Mouse (Mus musculus) left cerebral cortex, postnatal 25 days (tissue): ENCODE results near the gene Cemip2. TPM values are rescaled to one million over a fixed set of nuclear protein-coding genes. Genes with fewer than 3 reads are reported as not detected.

Source experiments
- DNase-seq, 2 experiments: peaks; one replicate each; pipeline ENCODE4 v3.0.0; 2022; ENCODE audit warnings: low spot score in 2 of 2, mixed read lengths in 1 of 2
- intact Hi-C: fragments of 180-260 bp; cut with DNase I; formaldehyde crosslinking; loops from one replicate; pipeline ENCODE4 v1.15.1; 2025
- total RNA-seq, 2 experiments: library from RNA; stranded (reverse); gene quantifications; 2 replicates each; pipeline ENCODE4 v1.2.3; 2021

Gene Cemip2
- 10 to 100 TPM; 12.9 to 13.8 TPM for total RNA-seq

GRCm38 (mm10) chr19:21778147-21778917, at the start of gene Cemip2:
Cemip2 (plus strand) TSS chr19:21778342.
- intact Hi-C loops = loop anchor here (1.0 kb wide), 1 partner anchor 526 kb away; no protein-coding TSS in a partner anchor
- peak; percentile 95 to 97 for DNase-seq

GRCm38 (mm10) chr19:21728342-21728741, 49.8 kb upstream of the Cemip2 start:
- no peak for DNase-seq
- intact Hi-C loops = no loop called here

DNA sequence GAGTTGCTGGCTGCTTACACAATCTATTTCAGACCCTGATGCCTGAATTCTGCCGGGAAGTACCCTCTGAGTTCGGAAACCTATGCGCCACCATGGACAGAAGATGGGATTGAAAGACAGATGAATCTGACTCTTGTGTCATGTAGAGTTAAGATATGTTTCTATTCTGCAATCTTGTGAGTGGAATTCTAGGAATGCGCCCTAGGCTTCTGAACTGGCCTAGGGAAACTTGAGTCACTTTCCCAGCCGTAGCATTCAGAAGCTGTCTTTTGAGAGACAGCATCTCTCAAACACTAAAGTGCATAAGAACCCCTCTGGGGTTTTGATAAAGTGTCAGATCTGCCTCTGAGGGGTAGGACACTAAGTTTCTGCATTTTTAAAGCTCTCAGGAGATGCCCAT, 46.3 kb upstream of the Cemip2 start:
- DNase-seq = no peak
- intact Hi-C loops = loop anchor here (5.0 kb wide), 1 partner anchor 570 kb away; no protein-coding TSS in a partner anchor

- DNase-seq = no peak
- intact Hi-C loops = loop anchor here (5.0 kb wide), 1 partner anchor 569 kb away; no protein-coding TSS in a partner anchor
These were observed 45.0 kb upstream of the Cemip2 start for GRCm38 (mm10) chr19:21733176-21733575.

GRCm38 (mm10) chr19:21734112-21734511, 44.0 kb upstream of the Cemip2 start:
- intact Hi-C loops = loop anchor here (5.0 kb wide), 1 partner anchor 568 kb away; no protein-coding TSS in a partner anchor
- peak; percentile 50 to 68 for DNase-seq

DNA sequence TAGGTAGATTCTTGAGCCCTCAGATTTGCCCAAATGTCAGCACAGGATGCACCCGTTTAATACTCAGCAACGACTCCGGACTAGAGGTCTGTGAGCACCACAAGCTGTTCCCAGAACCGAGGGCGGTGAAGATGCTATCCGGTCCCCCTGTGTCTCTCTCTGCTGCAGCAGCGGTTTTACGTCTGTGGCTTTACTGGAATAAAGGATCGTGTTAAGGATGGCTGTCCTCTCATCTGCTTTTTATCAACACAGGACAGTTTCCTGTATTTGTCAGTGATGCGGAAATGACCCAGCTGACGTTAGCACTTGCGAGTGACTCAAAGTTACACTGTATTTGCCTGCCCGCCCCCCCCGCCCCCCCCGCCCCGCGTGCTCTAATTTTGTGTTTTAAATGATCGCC, 40.7 kb upstream of the Cemip2 start:
- DNase-seq = no peak
- intact Hi-C loops = no loop called here

DNA sequence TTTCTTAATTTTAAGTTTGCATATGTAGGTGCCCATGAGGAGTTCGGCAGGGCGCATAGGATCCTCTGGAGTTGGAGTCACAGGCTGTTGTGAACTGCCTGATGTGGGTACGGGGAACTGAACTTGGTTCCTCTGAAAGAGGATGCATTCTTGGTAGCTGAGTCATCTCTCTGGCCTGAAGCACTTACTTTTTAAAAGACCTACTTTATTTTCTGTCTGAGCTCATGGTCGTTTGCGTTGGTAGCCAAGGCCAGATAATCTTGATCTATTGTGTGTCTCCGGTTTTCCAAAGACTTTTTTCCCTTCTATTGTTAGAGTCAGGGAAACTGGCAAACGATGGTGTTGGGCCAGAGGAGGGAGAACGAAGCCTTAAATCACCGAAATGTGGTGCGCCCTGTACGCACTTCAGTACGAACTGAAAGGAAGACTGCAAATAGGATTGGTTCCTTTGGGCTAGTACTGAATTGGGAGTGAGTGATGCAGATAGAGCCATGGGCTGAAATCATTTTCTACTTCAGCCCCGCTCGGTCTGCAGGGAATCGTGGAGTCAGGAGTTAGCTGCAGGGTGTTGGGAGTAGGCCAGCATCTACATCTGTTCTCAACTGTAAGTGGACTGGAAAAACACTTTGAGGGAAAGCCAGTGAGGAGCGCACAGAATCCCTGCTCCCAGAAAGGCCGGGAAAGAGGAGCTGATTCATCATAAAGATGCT, 40.1 kb upstream of the Cemip2 start:
- peak; percentile 45 to 84 for DNase-seq
- intact Hi-C loops = no loop called here

DNA sequence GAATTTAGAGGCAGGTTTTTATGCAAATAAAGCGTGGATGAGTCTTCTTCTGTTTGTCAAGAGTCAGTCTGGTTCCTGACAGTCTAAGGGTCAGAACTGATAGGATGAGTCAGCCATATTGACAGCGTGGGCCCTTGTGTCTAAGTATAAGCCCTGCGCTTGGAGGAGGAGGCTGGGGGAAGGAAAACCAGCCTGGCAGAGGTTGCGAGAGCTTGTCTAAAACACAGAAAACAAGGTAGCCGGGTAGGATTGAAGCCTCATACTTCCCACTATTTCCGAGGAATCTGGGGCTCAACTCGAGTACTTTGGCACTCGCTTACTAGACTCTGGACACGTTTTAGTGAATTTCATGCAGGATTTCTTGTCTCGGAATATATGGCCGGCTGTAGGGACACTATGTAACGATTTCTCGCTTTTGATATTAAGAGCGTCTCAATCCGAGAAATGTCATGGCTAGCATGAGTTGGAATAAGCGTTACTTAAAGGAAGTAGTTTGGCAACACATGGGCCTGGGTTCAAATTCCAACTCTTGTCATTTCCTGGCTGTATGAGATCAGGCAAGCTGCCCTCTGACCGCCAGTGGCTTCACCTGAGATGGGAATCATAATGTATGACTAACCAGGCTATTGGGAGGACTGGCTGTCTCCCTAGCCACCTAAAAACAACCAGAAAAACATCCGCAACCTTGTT, 39.4 kb upstream of the Cemip2 start:
- no peak for DNase-seq
- intact Hi-C loops = no loop called here

- intact Hi-C loops = loop anchor here (10.0 kb wide), 1 partner anchor 937 kb away; no protein-coding TSS in a partner anchor
These were observed 36.0 kb upstream of the Cemip2 start for GRCm38 (mm10) chr19:21742138-21742537.

GRCm38 (mm10) chr19:21745586-21745985, 32.6 kb upstream of the Cemip2 start:
- intact Hi-C loops = loop anchor here (5.0 to 10.0 kb wide), 2 partner anchors 373 to 941 kb away; no protein-coding TSS in a partner anchor
- DNase-seq = no peak

More at GRCm38 (mm10) chr19:21742138-21742537, 36.0 kb upstream of the Cemip2 start:
- DNase-seq = peak; percentile 46 to 77

- DNase-seq = peak; percentile 64 to 74
- intact Hi-C loops = loop anchor here (1.0 to 10.0 kb wide), 4 partner anchors 95 to 943 kb away; partner anchors contain the start of genes 1110059E24Rik and Abhd17b
These were observed 30.8 kb upstream of the Cemip2 start for GRCm38 (mm10) chr19:21747356-21747755.

DNA sequence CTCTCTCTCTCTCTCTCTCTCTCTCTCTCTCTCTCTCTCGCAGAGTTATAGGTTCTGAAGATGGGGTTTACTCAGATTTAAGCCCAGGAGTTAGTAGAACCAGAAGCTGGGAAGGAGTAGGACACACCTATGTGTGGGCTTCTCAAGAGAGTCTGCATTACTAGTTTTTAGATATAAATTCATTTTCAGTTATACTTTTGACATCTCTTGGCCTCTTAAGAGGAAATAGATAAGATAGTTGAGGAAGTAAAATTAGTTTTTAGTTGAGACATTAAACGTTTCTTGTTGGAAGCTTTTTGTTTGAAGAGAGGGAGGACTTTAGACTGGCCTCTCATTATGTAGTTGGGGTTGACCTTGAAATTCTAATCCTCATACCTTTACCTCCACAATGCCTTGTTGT, 28.0 kb upstream of the Cemip2 start:
- DNase-seq = no peak
- intact Hi-C loops = no loop called here

DNA sequence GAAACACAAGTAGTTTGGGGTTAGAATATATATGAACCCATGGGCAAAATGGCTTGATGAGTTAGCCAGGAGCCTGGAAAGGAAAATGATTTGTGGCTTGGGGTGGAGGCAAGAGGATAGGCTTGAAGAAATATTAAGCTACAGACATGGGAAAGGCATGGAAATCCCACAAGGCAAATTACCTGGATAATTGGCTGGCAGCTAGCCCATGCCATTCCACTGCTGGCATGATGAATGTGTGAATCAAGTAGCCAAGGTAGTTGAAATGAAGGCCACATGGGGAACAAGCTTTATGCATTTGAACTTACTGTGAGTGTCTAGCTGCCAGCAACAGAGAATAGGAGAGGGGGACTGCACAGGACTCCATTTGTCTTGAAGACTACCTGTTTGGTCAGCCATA, 16.5 kb upstream of the Cemip2 start:
- intact Hi-C loops = no loop called here
- DNase-seq = no peak

DNA sequence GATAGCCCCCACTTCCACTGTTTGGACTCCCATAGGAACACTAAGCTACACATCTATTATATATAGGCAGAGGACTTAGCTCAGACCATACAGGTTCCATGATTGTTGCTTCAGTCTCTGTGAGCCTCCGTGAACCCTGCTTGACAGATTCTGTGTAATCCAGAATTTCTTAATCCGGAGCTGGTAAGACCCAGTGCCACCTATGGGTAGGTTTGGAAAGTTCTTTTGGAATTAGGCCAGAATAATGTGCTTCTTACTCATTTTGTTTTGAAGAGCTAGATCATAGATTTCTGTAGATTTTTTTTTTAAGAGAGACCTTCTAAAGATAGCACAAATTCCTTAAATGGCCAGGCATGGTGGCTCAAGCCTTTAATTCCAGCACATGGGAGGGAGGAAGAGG, 14.1 kb upstream of the Cemip2 start:
- intact Hi-C loops = no loop called here

DNA sequence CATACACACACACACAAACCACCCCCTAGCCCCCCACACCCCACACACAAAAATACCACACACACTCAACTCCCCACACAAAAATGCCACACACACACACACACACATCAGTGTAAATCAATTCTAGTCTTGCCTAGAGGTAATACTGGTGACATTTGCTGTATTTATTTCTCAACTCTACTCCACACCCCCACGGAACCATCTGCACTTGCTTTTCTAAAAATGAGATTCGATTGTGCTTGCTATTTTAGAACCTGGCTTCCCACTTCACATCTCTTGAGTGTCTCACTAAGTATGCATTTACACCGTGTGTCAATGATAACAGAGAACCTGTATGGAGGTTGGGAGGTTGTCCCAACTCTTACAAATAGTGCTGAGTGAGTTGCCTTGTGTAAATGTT, 13.4 kb upstream of the Cemip2 start:
- peak; percentile 67 to 93 for DNase-seq
- intact Hi-C loops = no loop called here

More for the DNA sequence above, 14.1 kb upstream of the Cemip2 start:
- peak in 1 of 2 experiments; percentile 20 for DNase-seq

DNA sequence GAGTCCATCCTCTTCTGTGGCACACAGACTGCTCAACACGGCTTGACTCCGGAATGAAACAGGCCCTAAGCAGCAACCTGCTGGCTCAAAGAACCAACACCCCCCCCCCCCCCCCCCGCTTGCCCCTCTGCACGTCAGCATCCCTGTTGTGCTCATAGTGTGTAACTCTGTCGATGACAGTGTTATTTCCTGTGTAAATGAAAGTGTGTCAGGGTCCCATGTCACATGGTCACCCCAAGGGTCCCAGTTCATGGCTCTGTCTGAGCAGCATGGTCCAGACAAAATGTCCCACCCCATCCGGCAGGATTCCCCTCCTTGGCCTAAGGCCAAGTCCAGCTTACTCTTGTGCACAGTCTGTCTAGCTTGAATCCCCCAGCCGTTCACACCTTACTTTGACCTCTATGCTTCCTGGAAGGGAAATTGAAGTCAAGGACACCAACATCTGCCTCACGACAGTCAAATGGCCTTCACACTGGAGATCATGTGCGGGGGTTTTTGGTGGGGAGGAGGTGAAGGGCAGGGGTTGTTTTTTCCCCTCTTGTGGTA, 10.6 kb upstream of the Cemip2 start:
- intact Hi-C loops = no loop called here
- DNase-seq = no peak

GRCm38 (mm10) chr19:21769796-21770195, 8.3 kb upstream of the Cemip2 start:
- DNase-seq = no peak
- intact Hi-C loops = no loop called here

DNA sequence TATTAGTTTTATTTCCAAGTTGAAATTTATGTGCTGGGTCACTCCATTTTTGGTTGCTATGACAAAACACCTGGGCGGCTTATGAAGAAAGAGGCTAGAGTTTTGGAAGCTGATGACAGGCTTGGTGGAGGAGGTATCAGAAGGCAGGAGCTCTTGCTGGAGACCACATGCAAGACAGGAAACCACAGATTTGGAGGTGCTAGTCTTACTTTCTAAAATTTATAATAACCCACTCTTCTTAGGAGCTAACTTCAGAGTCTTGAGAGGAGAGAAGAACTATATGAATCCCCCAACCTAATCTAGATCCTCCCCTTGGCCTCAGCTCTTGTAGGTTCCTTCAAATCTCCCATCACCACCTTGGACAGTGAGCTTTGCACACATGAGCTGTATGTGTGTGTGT, 6.6 kb upstream of the Cemip2 start:
- intact Hi-C loops = no loop called here
- no peak for DNase-seq

- DNase-seq = no peak
- intact Hi-C loops = no loop called here
These were observed 4.5 kb upstream of the Cemip2 start for GRCm38 (mm10) chr19:21773621-21774020.

GRCm38 (mm10) chr19:21775629-21776028, 2.5 kb upstream of the Cemip2 start:
- DNase-seq = peak in 1 of 2 experiments; percentile 60
- intact Hi-C loops = no loop called here
